Mouse (Mus musculus) small intestine, adult 2 months (tissue): ENCODE measurements around the gene Cyp1a1.

ENCODE experiments used
- CTCF ChIP-seq: fragments of 200-500 bp; IDR thresholded peaks from 2 replicates; pipeline ENCODE4 v1.5.1; 2012; ENCODE audit warnings: low read depth, mild to moderate bottlenecking, control low read depth, inconsistent platforms, low read length, moderate library complexity, mixed read lengths; ENCODE audit not compliant: insufficient replicate concordance, insufficient read length; ENCODE audit errors: extremely low read depth
- POLR2A ChIP-seq: fragments of 200-500 bp; IDR thresholded peaks from 2 replicates; pipeline ENCODE4 v1.6.1; 2012; ENCODE audit warnings: low read depth, mild to moderate bottlenecking, control low read depth, inconsistent platforms, low read length, moderate library complexity

DNA sequence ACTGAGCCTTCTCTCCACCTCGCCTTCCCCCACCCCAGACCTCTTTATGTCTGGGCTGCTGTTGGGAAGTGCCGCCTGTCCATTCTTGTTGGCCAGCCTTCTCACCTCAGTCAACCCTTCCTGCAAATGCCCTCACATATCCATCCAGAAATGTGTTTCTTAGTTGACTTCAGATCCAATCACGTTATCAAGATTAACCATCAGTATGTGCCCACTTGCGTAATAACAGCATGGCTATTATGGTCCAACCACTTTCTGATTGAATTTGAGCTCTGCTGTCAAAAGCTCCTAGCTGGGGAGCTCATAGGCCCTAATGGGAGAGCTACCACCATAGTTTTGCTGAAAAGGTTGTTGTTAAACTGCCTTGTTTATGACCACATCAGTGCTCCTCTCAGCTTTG is 16.7 kb upstream of the Cyp1a1 start:
- TF ChIP-seq CTCF (no peak), POLR2A (no peak)
